Mouse (Mus musculus) cerebellum, postnatal 10 days (tissue): ENCODE measurements around the gene Ttll6.
A peak's percentile ranks its signal among the peaks of the same experiment; 100 is the strongest.

ENCODE experiments used
- DNase-seq, 2 experiments: peaks; one replicate each; pipeline ENCODE4 v3.0.0; 2021; ENCODE audit warnings: mixed read lengths in 2 of 2

Gene Ttll6

DNA sequence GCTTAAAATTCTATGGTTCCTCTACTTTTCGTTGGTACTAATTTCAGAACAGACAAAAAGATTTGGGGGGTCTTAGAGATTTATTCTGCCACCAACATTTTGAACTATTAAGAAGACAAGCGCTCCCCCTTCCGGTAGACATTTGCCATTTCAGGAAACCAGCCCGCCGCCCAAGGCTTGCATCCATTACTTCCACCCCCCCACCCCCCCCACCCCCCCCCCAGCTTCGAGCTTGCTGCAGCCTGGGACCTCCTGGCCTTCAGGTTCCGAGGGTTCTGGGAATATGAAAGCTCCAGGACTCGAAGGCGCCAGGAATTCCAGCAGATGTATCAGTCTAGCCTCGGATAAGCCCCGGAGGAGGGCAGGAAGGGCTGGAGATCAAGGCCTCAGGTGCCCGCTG is 65.1 kb downstream of the Ttll6 start:
- DNase-seq: peak; percentile 62 to 72

GRCm38 (mm10) chr11:96199181-96200086 is 65.8 kb downstream of the Ttll6 start:
- DNase-seq: no peak

- no peak for DNase-seq
Observed at GRCm38 (mm10) chr11:96200183-96200655, 66.6 kb downstream of the Ttll6 start.

- no peak for DNase-seq
Observed at GRCm38 (mm10) chr11:96201741-96202140, 68.2 kb downstream of the Ttll6 start.

GRCm38 (mm10) chr11:96202401-96203081 is 69.0 kb downstream of the Ttll6 start:
- no peak for DNase-seq

- DNase-seq: peak in 1 of 2 experiments; percentile 18
Observed at GRCm38 (mm10) chr11:96203182-96203788, 69.7 kb downstream of the Ttll6 start.

DNA sequence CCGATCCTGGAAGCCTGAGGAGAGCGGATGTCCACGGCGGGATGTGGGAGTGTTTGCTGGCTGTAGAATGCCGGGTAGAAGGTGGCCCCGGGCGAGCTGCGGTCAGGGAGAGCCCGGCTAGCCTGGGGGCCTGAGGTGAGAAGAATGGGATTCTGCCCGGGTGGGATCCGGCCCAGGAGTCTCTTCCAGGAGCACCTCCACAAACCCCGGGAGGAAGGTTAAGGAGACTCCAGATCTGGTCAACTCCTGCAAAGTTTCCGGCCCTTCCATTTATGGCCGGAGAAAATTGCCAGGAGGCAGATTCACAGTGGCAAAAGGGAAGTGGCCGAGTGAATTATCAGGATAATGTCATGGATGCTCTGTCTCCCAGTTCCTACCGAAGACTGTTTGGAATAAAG is 70.2 kb downstream of the Ttll6 start:
- peak in 1 of 2 experiments; percentile 21 for DNase-seq

- no peak for DNase-seq
Observed at GRCm38 (mm10) chr11:96204351-96204750, 70.8 kb downstream of the Ttll6 start.

DNA sequence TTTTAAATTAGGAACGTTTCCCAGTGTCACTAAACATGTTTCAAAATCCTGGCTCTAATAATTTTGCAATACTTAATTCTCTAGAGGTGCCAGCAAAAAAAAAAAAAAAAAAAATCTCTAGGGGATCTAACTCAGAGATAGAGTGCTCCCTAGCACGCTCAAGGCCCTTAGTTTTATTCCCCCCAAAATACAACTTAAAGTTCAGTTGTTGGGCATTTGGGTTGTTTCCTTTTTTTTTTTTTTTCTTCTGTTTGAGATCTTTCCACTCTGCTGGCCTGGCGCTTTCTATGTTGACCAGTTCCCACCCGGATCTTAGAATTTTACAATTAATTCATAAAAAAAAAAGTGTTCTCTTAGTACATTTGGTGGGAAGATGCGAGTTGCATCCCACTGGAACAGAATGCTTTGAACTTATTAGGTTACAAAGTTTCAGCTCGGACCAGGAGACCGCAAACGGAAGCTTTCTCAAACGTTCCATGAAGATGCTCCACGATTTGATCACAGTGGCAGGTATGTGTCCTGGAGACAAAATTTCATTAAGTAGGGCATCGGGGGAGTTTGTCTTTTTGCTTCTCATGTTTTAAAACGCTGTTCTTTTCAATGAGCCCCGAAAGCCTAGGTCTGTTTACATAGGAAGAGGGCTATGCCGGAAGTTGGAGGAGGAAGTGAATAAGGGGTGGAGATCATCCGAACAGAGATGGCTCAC is 72.0 kb downstream of the Ttll6 start:
- no peak for DNase-seq
